Mouse (Mus musculus): Measurements from ENCODE around the gene Gm17783. TPM values are rescaled to one million over a fixed set of nuclear protein-coding genes. Genes with fewer than 3 reads are reported as not detected.
"Not testable (repeated sequence)": the region's sequence is repeated elsewhere in the genome, so short reads cannot be mapped to it uniquely, and the experiment has no call there.

Gene Gm17783
- polyA plus RNA-seq (2015; fragmentation: Nextera tagmentation; extraction: Ambion mirVana): not detected in 2 replicates

- Histone ChIP-seq H3K27me3 (no peaks in the 10 kb centered on the region), H3K4me1 (replicated peaks) (no peaks in the 10 kb centered on the region), H3K9me3 (no peaks in the 10 kb centered on the region), H3K36me3 (no peaks in the 10 kb centered on the region), H3K4me2 (no peak within 1 kb of the TSS), H3K9ac (no peak within 1 kb of the TSS), H3K27ac (no peak within 1 kb of the TSS), H3K4me3 (no peak within 1 kb of the TSS)
- 86% methylated on average over 4 of the region's 4 CpGs for WGBS
- no peak for ATAC-seq (ENCODE audit: low FRiP score)
Measured at GRCm38 (mm10) chr16:45531950-45532349, at the start of gene Gm17783. TSS of gene Gm17783 (minus strand) at chr16:45532050.

- WGBS: 69% methylated on average over 12 of the region's 12 CpGs
- ATAC-seq (ENCODE audit: low FRiP score): no peak
- no peak overlapping the region for H3K4me3 ChIP-seq
- H3K27me3 ChIP-seq: no peaks in the 10 kb centered on the region
- H3K9ac ChIP-seq: no peak overlapping the region
- no peaks in the 10 kb centered on the region for H3K36me3 ChIP-seq
- H3K27ac ChIP-seq: no peak overlapping the region
- no peaks in the 10 kb centered on the region for H3K4me1 ChIP-seq (replicated peaks)
- no peaks in the 10 kb centered on the region for H3K9me3 ChIP-seq
- H3K4me2 ChIP-seq: no peak overlapping the region
Measured at GRCm38 (mm10) chr16:45579883-45580282, 48.0 kb upstream of the Gm17783 start.

GRCm38 (mm10) chr16:45572307-45572706 is 40.5 kb upstream of the Gm17783 start:
- WGBS: 88% methylated on average over 3 of the region's 3 CpGs
- no peaks in the 10 kb centered on the region for H3K9me3 ChIP-seq
- no peak overlapping the region for H3K9ac ChIP-seq
- no peaks in the 10 kb centered on the region for H3K4me1 ChIP-seq (replicated peaks)
- H3K4me3 ChIP-seq: no peak overlapping the region
- H3K36me3 ChIP-seq: no peaks in the 10 kb centered on the region
- H3K4me2 ChIP-seq: no peak overlapping the region
- H3K27me3 ChIP-seq: no peaks in the 10 kb centered on the region
- H3K27ac ChIP-seq: no peak overlapping the region
- no peak for ATAC-seq (ENCODE audit: low FRiP score)

GRCm38 (mm10) chr16:45561747-45562146 is 29.9 kb upstream of the Gm17783 start:
- Histone ChIP-seq H3K9ac (no peak overlapping the region), H3K27me3 (no peaks in the 10 kb centered on the region), H3K4me3 (no peak overlapping the region), H3K4me1 (replicated peaks) (no peaks in the 10 kb centered on the region), H3K4me2 (no peak overlapping the region), H3K36me3 (no peaks in the 10 kb centered on the region), H3K27ac (no peak overlapping the region), H3K9me3 (no peaks in the 10 kb centered on the region)
- no peak for ATAC-seq (ENCODE audit: low FRiP score)
- WGBS: 68% methylated on average over 3 of the region's 3 CpGs

DNA sequence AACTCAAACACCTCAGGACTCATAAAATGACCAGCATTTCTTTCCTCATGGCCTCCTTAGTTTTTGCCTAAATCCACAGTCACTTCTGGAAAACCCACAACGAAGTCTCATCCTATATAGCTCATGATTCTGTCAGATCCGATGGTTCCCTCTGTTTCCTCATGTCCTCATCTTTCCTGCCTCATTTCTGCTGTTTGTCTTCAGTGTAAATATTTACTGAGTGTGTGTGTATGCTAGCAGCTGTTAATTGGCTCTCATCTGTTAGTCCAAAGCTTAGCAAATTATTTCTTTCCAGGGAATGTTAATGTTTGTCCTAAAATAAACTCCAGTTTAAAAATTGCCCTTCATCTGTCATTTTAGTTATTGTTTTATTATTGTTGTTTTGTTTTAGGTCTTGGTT is 19.7 kb upstream of the Gm17783 start:
- no peak overlapping the region for H3K4me3 ChIP-seq
- no peak overlapping the region for H3K27ac ChIP-seq
- no peak for ATAC-seq (ENCODE audit: low FRiP score)
- H3K4me1 ChIP-seq (replicated peaks): no peaks in the 10 kb centered on the region
- H3K9ac ChIP-seq: no peak overlapping the region
- H3K9me3 ChIP-seq: no peaks in the 10 kb centered on the region
- 87% methylated on average over 2 of the region's 2 CpGs for WGBS
- no peaks in the 10 kb centered on the region for H3K27me3 ChIP-seq
- no peaks in the 10 kb centered on the region for H3K36me3 ChIP-seq
- H3K4me2 ChIP-seq: no peak overlapping the region

- no peaks in the 10 kb centered on the region for H3K9me3 ChIP-seq
- no peaks in the 10 kb centered on the region for H3K36me3 ChIP-seq
- H3K27me3 ChIP-seq: no peaks in the 10 kb centered on the region
- H3K4me2 ChIP-seq: no peak overlapping the region
- H3K9ac ChIP-seq: no peak overlapping the region
- no peak for ATAC-seq (ENCODE audit: low FRiP score)
- no peak overlapping the region for H3K27ac ChIP-seq
- H3K4me1 ChIP-seq (replicated peaks): no peaks in the 10 kb centered on the region
- no peak overlapping the region for H3K4me3 ChIP-seq
Measured at GRCm38 (mm10) chr16:45547982-45548381, 16.1 kb upstream of the Gm17783 start.

DNA sequence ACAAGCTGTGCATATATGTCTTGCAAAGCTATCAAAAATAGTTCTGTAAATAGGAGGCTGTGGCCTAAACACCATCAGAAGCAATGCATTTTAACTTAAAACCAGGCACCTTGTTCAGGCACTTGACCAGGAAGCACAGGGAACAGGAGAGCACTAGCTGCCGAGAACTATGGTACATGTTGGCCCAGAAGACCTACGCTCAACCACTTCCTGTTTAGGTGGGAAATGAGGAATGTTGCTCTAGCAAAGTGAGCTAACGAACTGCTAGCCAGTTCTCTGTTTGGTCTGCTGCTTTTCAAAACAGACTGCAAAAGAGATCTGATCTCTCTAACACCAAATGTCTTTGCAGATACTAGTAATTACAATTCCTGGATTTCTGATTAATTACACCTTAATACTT is 12.5 kb upstream of the Gm17783 start:
- Histone ChIP-seq H3K27ac (no peak overlapping the region), H3K4me1 (replicated peaks) (no peaks in the 10 kb centered on the region), H3K9ac (no peak overlapping the region), H3K9me3 (no peaks in the 10 kb centered on the region), H3K4me3 (no peak overlapping the region), H3K36me3 (no peaks in the 10 kb centered on the region), H3K27me3 (no peaks in the 10 kb centered on the region), H3K4me2 (no peak overlapping the region)
- ATAC-seq (ENCODE audit: low FRiP score): no peak
- WGBS: 85% methylated on average over 3 of the region's 3 CpGs

DNA sequence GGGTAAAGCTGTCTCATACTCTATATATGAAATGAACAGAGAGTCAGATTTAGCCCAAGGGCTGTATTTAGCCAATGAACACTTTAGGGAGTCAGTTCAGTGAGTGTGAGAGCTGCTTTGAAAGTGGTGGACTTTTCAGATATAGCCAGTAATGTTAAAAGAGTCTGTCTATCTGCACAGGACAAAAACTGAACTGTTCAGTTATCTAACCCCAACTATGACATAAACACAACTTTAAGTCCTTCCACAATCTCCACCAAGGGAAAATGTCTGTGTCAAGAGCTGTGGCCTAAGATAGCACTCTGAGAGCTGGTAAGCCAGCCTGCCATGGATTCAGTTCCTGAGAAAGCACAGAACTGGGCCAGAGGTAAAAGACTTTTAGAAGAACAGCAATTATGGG is 10.3 kb upstream of the Gm17783 start:
- Histone ChIP-seq H3K9ac (no peak overlapping the region), H3K27ac (no peak overlapping the region), H3K4me1 (replicated peaks) (no peaks in the 10 kb centered on the region), H3K36me3 (no peaks in the 10 kb centered on the region), H3K4me3 (no peak overlapping the region), H3K27me3 (no peaks in the 10 kb centered on the region), H3K4me2 (no peak overlapping the region), H3K9me3 (no peaks in the 10 kb centered on the region)
- no peak for ATAC-seq (ENCODE audit: low FRiP score)

DNA sequence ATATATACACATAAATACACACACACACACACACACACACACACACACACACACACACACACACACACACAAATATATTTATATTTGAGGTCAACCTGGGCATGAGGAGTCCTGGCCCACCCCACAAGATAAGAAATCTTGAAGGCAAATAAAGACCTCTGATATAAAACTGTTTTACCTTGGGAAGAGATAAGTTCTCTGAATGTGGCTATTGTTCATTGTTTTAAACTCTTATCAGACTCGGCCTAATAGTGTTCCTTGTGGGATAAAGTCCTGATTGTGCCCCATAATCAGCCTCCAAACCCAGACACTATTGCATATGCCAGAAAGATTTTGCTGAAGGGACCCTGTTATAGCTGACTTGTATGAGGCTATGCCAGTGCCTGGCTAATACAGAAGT is 6.5 kb upstream of the Gm17783 start:
- not testable (repeated sequence) for H3K4me3 ChIP-seq; H3K27ac ChIP-seq; H3K9ac ChIP-seq; H3K4me1 ChIP-seq (replicated peaks); H3K4me2 ChIP-seq; H3K9me3 ChIP-seq; H3K27me3 ChIP-seq; H3K36me3 ChIP-seq; ATAC-seq (ENCODE audit: low FRiP score)
- 93% methylated on average over 1 of the region's 1 CpGs for WGBS

- 91% methylated on average over 5 of the region's 5 CpGs for WGBS
- no peak within 1 kb of the TSS for H3K27ac ChIP-seq
Measured at GRCm38 (mm10) chr16:45535009-45535408, 3.2 kb upstream of the Gm17783 start, which contains the start of gene Slc9c1. TSS of gene Slc9c1 (plus strand) at chr16:45535309.

DNA sequence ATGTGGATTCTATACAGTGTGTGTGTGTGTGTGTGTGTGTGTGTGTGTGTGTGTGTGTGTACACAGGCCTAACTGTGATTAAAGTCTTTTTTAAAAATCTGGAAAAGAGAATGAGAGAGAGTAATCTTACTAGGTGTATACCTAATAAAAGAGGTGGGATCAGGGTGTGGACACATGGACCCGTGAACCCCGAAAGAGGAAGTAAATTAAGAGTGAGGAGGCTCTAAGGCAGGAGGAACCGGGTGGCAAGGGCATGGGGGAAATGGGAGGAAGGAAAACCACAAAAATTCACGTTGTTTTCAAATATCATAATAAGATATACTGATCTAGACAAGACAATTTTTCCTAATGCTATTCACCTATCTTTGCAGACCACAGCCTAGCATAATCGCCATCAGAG is 6.3 kb downstream of the Gm17783 start:
- H3K4me2 ChIP-seq: no peak overlapping the region
- H3K9me3 ChIP-seq: no peaks in the 10 kb centered on the region
- no peaks in the 10 kb centered on the region for H3K36me3 ChIP-seq
- H3K27me3 ChIP-seq: no peaks in the 10 kb centered on the region
- 86% methylated on average over 5 of the region's 5 CpGs for WGBS
- H3K27ac ChIP-seq: no peak overlapping the region
- no peak overlapping the region for H3K9ac ChIP-seq
- H3K4me1 ChIP-seq (replicated peaks): no peaks in the 10 kb centered on the region
- ATAC-seq (ENCODE audit: low FRiP score): no peak
- no peak overlapping the region for H3K4me3 ChIP-seq

More at GRCm38 (mm10) chr16:45535009-45535408, 3.2 kb upstream of the Gm17783 start, which contains the start of gene Slc9c1:
- Histone ChIP-seq H3K4me3 (no peak within 1 kb of the TSS), H3K9ac (no peak within 1 kb of the TSS), H3K27me3 (no peaks in the 10 kb centered on the region), H3K9me3 (no peaks in the 10 kb centered on the region), H3K4me2 (no peak within 1 kb of the TSS), H3K4me1 (replicated peaks) (no peaks in the 10 kb centered on the region), H3K36me3 (no peaks in the 10 kb centered on the region)
- ATAC-seq (ENCODE audit: low FRiP score): no peak

DNA sequence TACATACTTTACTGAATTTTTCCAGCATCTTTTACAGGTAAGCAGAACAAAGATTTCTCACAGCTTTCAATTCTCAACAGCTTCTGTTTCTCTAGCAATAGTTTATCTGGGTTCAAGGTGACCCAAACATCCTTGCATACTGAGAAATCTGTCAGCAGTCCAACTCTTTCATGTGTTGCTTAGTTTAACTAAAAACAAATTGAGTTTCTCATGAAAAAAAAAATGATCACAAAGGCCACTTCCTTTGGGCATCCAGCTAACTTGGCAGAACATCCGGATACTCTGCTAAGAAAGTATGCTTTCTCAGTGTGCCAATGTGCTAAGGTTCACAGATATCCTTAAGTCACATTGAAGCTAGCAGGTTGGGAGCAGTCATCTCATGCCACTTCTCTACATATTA is 36.5 kb downstream of the Gm17783 start:
- no peak for ATAC-seq (ENCODE audit: low FRiP score)
- no peak overlapping the region for H3K27ac ChIP-seq
- no peak overlapping the region for H3K9ac ChIP-seq
- no peak overlapping the region for H3K4me3 ChIP-seq
- no peaks in the 10 kb centered on the region for H3K9me3 ChIP-seq
- H3K4me1 ChIP-seq (replicated peaks): no peaks in the 10 kb centered on the region
- 74% methylated on average over 1 of the region's 1 CpGs for WGBS
- H3K4me2 ChIP-seq: no peak overlapping the region
- no peaks in the 10 kb centered on the region for H3K36me3 ChIP-seq
- H3K27me3 ChIP-seq: no peaks in the 10 kb centered on the region

GRCm38 (mm10) chr16:45492927-45493326 is 38.9 kb downstream of the Gm17783 start, which contains the start of gene Gm609:
TSS of gene Gm609 (minus strand) at chr16:45492969.
- no peak within 1 kb of the TSS for H3K4me2 ChIP-seq
- H3K9me3 ChIP-seq: no peaks in the 10 kb centered on the region
- H3K9ac ChIP-seq: no peak within 1 kb of the TSS
- no peak within 1 kb of the TSS for H3K27ac ChIP-seq
- no peaks in the 10 kb centered on the region for H3K36me3 ChIP-seq
- ATAC-seq (ENCODE audit: low FRiP score): no peak
- no peaks in the 10 kb centered on the region for H3K27me3 ChIP-seq
- no peaks in the 10 kb centered on the region for H3K4me1 ChIP-seq (replicated peaks)
- WGBS: 75% methylated on average over 5 of the region's 5 CpGs
- H3K4me3 ChIP-seq: no peak within 1 kb of the TSS

DNA sequence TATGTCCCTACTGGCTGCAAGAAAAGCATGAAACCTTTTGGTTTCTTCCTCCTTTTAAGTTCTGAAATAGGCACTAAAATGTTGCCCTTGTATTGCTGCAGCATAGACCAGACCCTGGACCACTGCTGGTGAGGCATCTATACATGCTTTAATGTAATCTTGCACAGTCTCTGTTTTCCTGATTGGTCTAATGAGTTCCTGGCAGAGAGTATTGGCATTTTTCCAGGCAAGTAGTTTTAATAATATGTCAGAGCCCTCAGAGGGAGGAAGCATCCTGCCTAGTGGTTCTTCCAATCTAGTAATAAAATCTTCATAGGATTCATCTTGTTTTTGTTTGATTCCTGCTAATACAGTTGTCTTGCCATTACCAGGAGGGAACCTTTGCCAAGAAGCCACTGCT is 54.9 kb downstream of the Gm17783 start:
- H3K4me1 ChIP-seq (replicated peaks): no peaks in the 10 kb centered on the region
- H3K9ac ChIP-seq: no peak overlapping the region
- no peaks in the 10 kb centered on the region for H3K9me3 ChIP-seq
- ATAC-seq (ENCODE audit: low FRiP score): no peak
- H3K27me3 ChIP-seq: no peaks in the 10 kb centered on the region
- H3K4me3 ChIP-seq: no peak overlapping the region
- no peak overlapping the region for H3K27ac ChIP-seq
- no peak overlapping the region for H3K4me2 ChIP-seq
- H3K36me3 ChIP-seq: no peaks in the 10 kb centered on the region

Measured in hindbrain, embryonic 13.5 days (tissue).